Mouse (Mus musculus) embryonic fibroblast, embryonic 13.5 days (primary cell): ENCODE results near the gene Leng1.

Experiments
- CTCF ChIP-seq: IDR thresholded peaks from 2 replicates; pipeline ENCODE4 v1.5.1; 2011; ENCODE audit warnings: mild to moderate bottlenecking, control low read depth, low read length, moderate library complexity, borderline replicate concordance; ENCODE audit not compliant: insufficient read depth
- POLR2A ChIP-seq: IDR thresholded peaks from 2 replicates; pipeline ENCODE4 v1.6.1; 2011; ENCODE audit warnings: low read depth, mild to moderate bottlenecking, control low read depth, low read length, moderate library complexity

DNA sequence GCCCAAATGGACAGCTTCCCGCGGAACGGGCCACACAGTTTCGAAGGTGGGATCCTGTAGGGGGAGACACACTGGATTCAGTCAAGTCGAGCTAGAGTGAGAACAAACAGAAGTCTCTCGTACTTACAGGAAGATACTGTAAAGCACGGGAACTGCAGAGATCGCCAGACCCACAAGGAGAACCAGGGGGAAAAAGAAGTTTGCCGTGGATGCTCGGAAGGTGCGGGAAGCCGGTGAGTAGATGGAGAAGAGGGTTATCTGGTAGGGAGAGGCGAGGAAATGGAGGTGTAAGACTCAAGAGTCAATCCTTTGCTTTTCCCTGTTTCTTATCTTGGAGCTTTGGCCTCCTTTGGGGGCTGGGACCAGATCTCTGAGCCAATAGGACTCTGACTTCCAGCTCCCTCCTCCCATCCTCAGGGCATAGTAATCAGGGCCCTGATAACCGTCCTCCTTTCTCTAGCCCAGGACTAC is 1.3 kb upstream of the Leng1 start:
- TF ChIP-seq CTCF, result no peak
- 0 out of 2 replicates have a peak, but pooled peaks have one; percentile 8 for TF ChIP-seq POLR2A
